Mouse (Mus musculus) megakaryocyte, embryonic 14.5 days (primary cell): ENCODE results near the gene Tmem63c.

Source experiments
- FLI1 ChIP-seq: IDR thresholded peaks from 2 replicates; pipeline ENCODE4 v1.6.1; 2012; ENCODE audit warnings: low read length, inconsistent platforms, mixed read lengths
- GATA1 ChIP-seq: IDR thresholded peaks from 3 replicates; pipeline ENCODE4 v1.6.1; 2012; ENCODE audit warnings: mixed read lengths, low read length, inconsistent platforms, borderline replicate concordance

- TF ChIP-seq GATA1 (no peak), FLI1 (no peak)
Observed at GRCm38 (mm10) chr12:87088331-87088730, 67.2 kb downstream of the Tmem63c start.
